In genomic region chr5:75835556-75835961, GRCm38 (mm10) we compare ENCODE assay signal across 7 mouse cellular contexts.
DNase-seq lines count a peak whose midpoint lies in the region; ATAC-seq lines count a peak whose summit lies in the region.

No protein-coding gene starts in this region.

- H3K4me3 ChIP-seq in limb, embryonic 12.5 days (replicated peaks) = no peak overlapping the region

- H3K9me3 ChIP-seq in limb, embryonic 12.5 days = no peaks in the 10 kb centered on the region

- peak overlapping the region; percentile 35; the same call in 1 of the 2 replicates for H3K27ac ChIP-seq in limb, embryonic 12.5 days

- no peaks in the 10 kb centered on the region for H3K27me3 ChIP-seq in limb, embryonic 12.5 days

- H3K4me1 ChIP-seq in limb, embryonic 12.5 days (replicated peaks) = peaks cover 12% of the 10 kb centered on the region

- H3K36me3 ChIP-seq in limb, embryonic 12.5 days = no peaks in the 10 kb centered on the region

- peak overlapping the region; percentile 36 for H3K4me2 ChIP-seq in limb, embryonic 12.5 days

- ATAC-seq in granulocyte monocyte progenitor cell, adult 5-6 weeks (replicated peaks; ENCODE audit: poor library complexity, severe bottlenecking) = peak; percentile 70
- ATAC-seq in limb, embryonic 12.5 days (ENCODE audit: insufficient number of reproducible peaks, insufficient read depth, low FRiP score, low TSS enrichment, low read depth) = no peak
- peak; percentile 57; the same call in 1 of the 2 replicates for ATAC-seq in megakaryocyte-erythroid progenitor cell, adult 5-6 weeks (replicated peaks; ENCODE audit: low FRiP score, low TSS enrichment, poor library complexity, severe bottlenecking)

- WGBS in limb, embryonic 12.5 days = 51% methylated on average over 20 of the region's 20 CpGs

- no peak overlapping the region for H3K9ac ChIP-seq in limb, embryonic 12.5 days (replicated peaks)

- peak; percentile 42 for DNase-seq in MN1 (ENCODE audit: low spot score)
- peak; percentile 69 for DNase-seq in adrenal gland, postnatal 14 days
- peak; percentile 9 for DNase-seq in induced T-regulatory cell, adult 2 months (ENCODE audit: low read depth)
- peak; percentile 27 to 49 for DNase-seq in thymus, postnatal 10 days (ENCODE audit: low spot score in 2 of 2)

Comparison
In these comparisons a context has a peak if more than half of its experiments do, and no peak if none do; other contexts are left out.
1. DNase-seq: peak in every context shown above with its lines; median percentile 69 in adrenal gland, postnatal 14 days; 42 in MN1; 38 in thymus, postnatal 10 days; 9 in induced T-regulatory cell, adult 2 months.